Comparison of ENCODE assay signal across 12 mouse cellular contexts in the genomic region with DNA sequence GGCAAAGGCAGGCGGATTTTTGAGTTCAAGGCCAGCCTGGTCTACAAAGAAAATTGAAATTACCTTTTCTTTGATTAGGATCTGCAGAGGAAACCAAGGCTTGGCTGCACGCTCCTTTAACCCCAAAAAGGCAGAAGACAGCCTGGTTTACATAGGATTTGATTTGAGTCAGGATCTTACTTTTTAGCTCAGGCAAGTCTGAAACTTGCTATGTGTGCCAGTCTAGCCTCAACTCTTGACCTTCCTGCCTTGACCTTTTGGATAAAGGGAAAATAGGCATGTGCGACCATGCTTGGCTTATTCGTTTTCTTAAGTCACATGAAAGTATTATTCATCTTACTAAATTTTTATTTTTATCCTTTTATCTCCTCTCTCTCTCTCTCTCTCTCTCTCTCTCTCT. TPM values are rescaled to one million over a fixed set of nuclear protein-coding genes. Genes with fewer than 3 reads are reported as not detected.
DNase-seq lines count a peak whose midpoint lies in the region; ATAC-seq and TF ChIP-seq lines count a peak whose summit lies in the region.
"Had no signal": no experiment of that assay in that cellular context is flagged by ENCODE, and none has a peak within 500 bp of the region (broad histone marks: within the 10 kb centered on the region; RNA-seq: fewer than 3 reads in every experiment).

No protein-coding gene starts in this region.

- DNase-seq in cerebellum, adult 9-10 months: peak; percentile 42
- no peak for DNase-seq in cerebellum, adult 8-10 months
- DNase-seq in left cerebral cortex, adult 2 months (ENCODE audit: extremely low spot score in 1 of 2, low spot score in 2 of 2): no peak
- DNase-seq in left cerebral cortex, postnatal 25 days (ENCODE audit: low spot score in 2 of 2): no peak
- peak; percentile 36 for DNase-seq in induced T-regulatory cell, adult 2 months (ENCODE audit: low read depth)
- no peak for DNase-seq in spleen, postnatal 14 days (ENCODE audit: low spot score in 2 of 2)

- H3K4me3 ChIP-seq in left cerebral cortex, adult 2 months: no peak overlapping the region
- no peak overlapping the region for H3K4me3 ChIP-seq in myocyte

- H3K79me2 ChIP-seq in myocyte (ENCODE audit: control insufficient read depth, insufficient read depth): peaks cover 41% of the 10 kb centered on the region

- no peaks in the 10 kb centered on the region for H3K36me3 ChIP-seq in myocyte (ENCODE audit: control insufficient read depth, insufficient read depth)

- peak overlapping the region; percentile 85 for H3K27ac ChIP-seq in left cerebral cortex, adult 2 months

- ATAC-seq in monocyte, adult 5-6 weeks (replicated peaks; ENCODE audit: insufficient number of reproducible peaks, low FRiP score, low TSS enrichment, poor library complexity, severe bottlenecking): no peak

- no peak overlapping the region for H3ac ChIP-seq in myocyte (ENCODE audit: control insufficient read depth, insufficient read length)

- H3K4me2 ChIP-seq in myocyte (ENCODE audit: low read depth): peak overlapping the region; percentile 60

- no peaks in the 10 kb centered on the region for H3K27me3 ChIP-seq in myocyte (ENCODE audit: control insufficient read depth, insufficient read depth, insufficient read length)

- intact Hi-C loops in left cerebral cortex, adult 2 months (cut with DNase I): loop anchor here (5.0 kb wide), 1 partner anchor 68 kb away; the partner anchor contains the start of gene Pisd
- intact Hi-C loops in left cerebral cortex, postnatal 25 days (cut with DNase I): loop anchor here (2.0 to 5.0 kb wide), 2 partner anchors 68 to 140 kb away; partner anchors contain the start of gene Pisd

- TF ChIP-seq CTCF in left cerebral cortex, adult 2 months (IDR thresholded peaks at IDR 0.05): no peak

- no peak for TF ChIP-seq POLR2A in myocyte (IDR thresholded peaks at IDR 0.05; ENCODE audit: insufficient read length, low read depth)

TF ChIP-seq in myocyte, 11 proteins besides CTCF, POLR2A, EP300 and RAD21:
- TF ChIP-seq CEBPB (IDR thresholded peaks at IDR 0.05; ENCODE audit: insufficient read depth, poor library complexity, severe bottlenecking) (no peak), MYOD1 (IDR thresholded peaks at IDR 0.05; ENCODE audit: control insufficient read depth in 1 of 3, insufficient read length in 2 of 3, low read depth in 2 of 3) (no peak), USF1 (IDR thresholded peaks at IDR 0.05; ENCODE audit: low read depth) (no peak), REST (IDR thresholded peaks at IDR 0.05; ENCODE audit: insufficient read depth, insufficient read length) (no peak), TCF3 (IDR thresholded peaks at IDR 0.05; ENCODE audit: insufficient read length, low read depth) (no peak), MAX (IDR thresholded peaks at IDR 0.05; ENCODE audit: low read depth) (no peak), POLR2AphosphoS2 (IDR thresholded peaks at IDR 0.05; ENCODE audit: insufficient read length, low read depth) (no peak), SRF (IDR thresholded peaks at IDR 0.05; ENCODE audit: control insufficient read depth, insufficient read length, low read depth) (no peak), MYOG (IDR thresholded peaks at IDR 0.05; ENCODE audit: control insufficient read depth in 1 of 3, insufficient read depth in 1 of 3, insufficient read length in 2 of 3, low read depth in 2 of 3) (no peak), E2F4 (IDR thresholded peaks at IDR 0.05; ENCODE audit: insufficient read depth) (no peak), TCF12 (IDR thresholded peaks at IDR 0.05; ENCODE audit: insufficient read depth, poor library complexity, severe bottlenecking) (no peak)

RNA-seq across cellular contexts. Expression of gene Prr14l, which starts 0.8 kb away (rescaled TPM):
- total RNA-seq in left cerebral cortex, adult 2 months (2021): 10 to 100 TPM; 38.1 to 42.0 TPM
- total RNA-seq in left cerebral cortex, postnatal 25 days (2021): 10 to 100 TPM; 41.2 to 43.0 TPM
- polyA plus RNA-seq in myocyte (2012; fragmentation: generic; extraction: Trizol): 4.7 TPM
- 22.1 to 49.8 TPM (median 23.9 TPM) in 3 replicates for total RNA-seq in monocyte, adult 5-6 weeks (2017)

RNA-seq across cellular contexts. Expression of gene Depdc5, which starts 8.7 kb away (rescaled TPM):
- 10 to 100 TPM; 67.7 to 69.6 TPM for total RNA-seq in left cerebral cortex, adult 2 months (2021)
- 10 to 100 TPM; 62.2 to 68.6 TPM for total RNA-seq in left cerebral cortex, postnatal 25 days (2021)
- polyA plus RNA-seq in myocyte (2012; fragmentation: generic; extraction: Trizol): 15.5 TPM
- total RNA-seq in monocyte, adult 5-6 weeks (2017): 18.7 to 49.2 TPM (median 47.3 TPM) in 3 replicates

RNA-seq across cellular contexts. Expression of gene Gm20671, which starts 27.9 kb away (rescaled TPM):
- not detected for total RNA-seq in left cerebral cortex, adult 2 months (2021)
- total RNA-seq in left cerebral cortex, postnatal 25 days (2021): not detected
- not detected for polyA plus RNA-seq in myocyte (2012; fragmentation: generic; extraction: Trizol)
- total RNA-seq in monocyte, adult 5-6 weeks (2017): 1.3 to 6.0 TPM in 2 of 3 replicates, not detected in the other
- total RNA-seq: layer of hippocampus, postnatal 10 days had no signal
- polyA plus RNA-seq: heart, postnatal 0 days; lung, embryonic 16.5 days; stomach, embryonic 14.5 days had no signal

Comparison
In these comparisons a context has a peak if more than half of its experiments do, and no peak if none do; other contexts are left out.
1. DNase-seq: peak in cerebellum, adult 9-10 months (single experiment) and induced T-regulatory cell, adult 2 months (single experiment); none in cerebellum, adult 8-10 months (single experiment), left cerebral cortex, adult 2 months (0 of 2), left cerebral cortex, postnatal 25 days (0 of 2) and spleen, postnatal 14 days (0 of 2).